Mouse (Mus musculus): ENCODE data around the gene Srrm1.

DNA sequence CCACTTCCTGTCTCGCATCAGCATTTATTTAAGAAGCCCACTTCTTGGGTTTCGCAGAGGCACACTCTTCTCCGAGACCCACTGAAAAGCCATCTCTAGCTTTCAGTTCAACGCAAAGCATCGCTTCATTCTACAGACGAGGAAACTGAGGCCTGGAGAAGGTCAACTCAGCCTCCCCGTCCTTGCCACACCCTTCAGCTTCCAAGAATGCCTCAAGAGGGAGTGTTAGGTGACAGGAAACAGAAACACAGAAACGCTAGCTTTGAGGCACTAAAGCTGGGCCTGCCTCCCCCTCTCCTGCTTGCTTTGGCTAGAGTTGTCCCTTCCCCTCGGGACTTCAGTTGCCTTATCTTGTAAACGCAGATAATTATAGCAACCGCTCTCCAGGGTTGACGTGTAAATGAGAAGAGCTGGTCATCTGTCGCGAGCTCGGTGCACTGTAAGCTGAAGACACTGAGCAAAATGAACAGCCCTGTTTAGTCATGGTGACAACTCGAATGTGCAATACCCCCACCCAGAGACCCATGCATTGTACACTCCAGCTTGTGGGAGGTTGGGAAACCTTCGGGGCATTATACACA is 39.9 kb downstream of the Srrm1 start:
- TF ChIP-seq CTCF (IDR thresholded peaks at IDR 0.05): peak; percentile 8; the same call in 1 of the 2 replicates
- TF ChIP-seq EP300 (IDR thresholded peaks at IDR 0.05): no peak

Data from lung, postnatal 0 days (tissue).